Mouse (Mus musculus): ENCODE results near the gene Camkmt. TPM values are rescaled to one million over a fixed set of nuclear protein-coding genes. Genes with fewer than 3 reads are reported as not detected.

Gene Camkmt
- polyA plus RNA-seq, 2 experiments from 2014 or later, result 6.6 to 7.6 TPM

GRCm38 (mm10) chr17:85464466-85465411, 374.4 kb downstream of the Camkmt start:
- ATAC-seq, result no peak

DNA sequence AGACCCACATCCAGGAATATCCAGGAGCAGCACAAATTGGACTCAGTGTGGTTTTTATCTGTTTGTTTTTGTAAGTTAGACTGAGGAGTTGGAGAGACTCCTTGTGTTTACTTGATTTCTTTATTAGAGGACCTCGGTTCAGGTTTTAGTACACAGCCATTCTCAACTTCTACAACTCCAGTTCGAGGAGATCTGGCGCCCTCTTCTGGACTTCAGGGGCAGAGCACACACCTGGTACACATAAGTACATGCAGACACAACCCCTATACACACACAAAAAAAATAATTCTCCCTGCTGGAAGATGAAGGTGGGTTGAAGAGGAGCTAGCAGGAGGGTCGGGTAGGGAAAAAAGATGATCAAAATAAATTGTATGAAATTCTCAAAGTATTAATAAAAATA, 379.4 kb downstream of the Camkmt start:
- no peak for ATAC-seq

- ATAC-seq, result no peak
Observed at GRCm38 (mm10) chr17:85472687-85473202, 382.4 kb downstream of the Camkmt start.

GRCm38 (mm10) chr17:85473217-85473616, 382.9 kb downstream of the Camkmt start:
- ATAC-seq, result no peak

GRCm38 (mm10) chr17:85473881-85474280, 383.5 kb downstream of the Camkmt start:
- no peak for ATAC-seq

DNA sequence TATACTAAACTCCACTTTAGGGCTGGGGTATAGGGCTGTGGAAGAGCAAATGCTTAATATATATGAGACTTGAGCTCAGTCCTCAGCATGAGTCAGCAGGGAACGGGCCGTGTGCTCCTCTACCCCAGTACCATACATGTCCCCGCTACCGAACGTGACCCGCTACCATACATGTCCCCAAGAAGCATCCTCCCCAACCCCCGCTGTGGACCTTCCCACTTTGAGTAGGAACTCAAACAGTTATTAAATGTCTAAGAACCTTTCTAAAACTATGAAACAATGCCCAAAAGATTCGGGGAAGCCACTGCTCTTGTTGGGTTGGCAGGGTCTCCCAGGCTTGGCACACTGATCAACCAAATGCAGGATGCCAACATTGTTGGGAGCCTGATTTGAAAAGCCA, 390.9 kb downstream of the Camkmt start:
- no peak for ATAC-seq

- ATAC-seq, result no peak
Observed at GRCm38 (mm10) chr17:85483086-85483485, 392.7 kb downstream of the Camkmt start.

DNA sequence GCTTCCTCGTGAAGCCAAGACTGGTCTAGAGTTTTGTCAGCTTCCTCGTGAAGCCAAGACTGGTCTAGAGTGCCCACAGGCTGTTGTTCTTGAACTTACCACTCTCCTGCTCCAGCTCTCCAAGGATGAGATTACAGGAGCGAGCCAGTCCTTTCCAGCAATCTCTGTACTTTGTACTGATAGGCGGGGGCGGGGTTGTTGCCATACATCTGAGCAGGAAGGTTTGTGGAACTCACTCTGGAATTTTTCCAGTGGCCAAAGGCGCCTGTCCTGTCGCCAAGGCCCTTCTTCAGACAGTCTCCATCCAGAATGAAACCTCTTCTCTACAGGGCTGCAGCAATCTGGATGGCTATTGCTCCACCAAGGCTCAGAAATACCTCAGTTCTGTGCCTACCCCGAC, 393.7 kb downstream of the Camkmt start:
- no peak for ATAC-seq

DNA sequence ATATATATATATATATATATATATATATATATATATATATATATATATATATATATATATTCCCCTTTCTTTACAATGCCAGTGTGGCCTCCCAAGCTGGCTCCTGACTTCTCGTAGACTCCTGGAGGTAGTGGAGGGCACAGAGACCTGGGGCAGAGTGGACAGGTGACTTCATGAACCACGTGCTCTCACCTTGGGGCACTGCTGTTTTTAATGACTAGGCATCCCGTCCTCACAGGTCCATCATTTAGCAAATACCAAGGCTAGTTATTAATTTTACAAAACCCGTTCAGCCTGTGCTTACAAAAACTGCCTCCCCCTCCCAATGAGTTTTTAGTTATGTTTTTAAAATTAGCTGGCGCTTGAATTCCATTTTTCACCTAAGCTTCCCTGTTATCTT, 394.2 kb downstream of the Camkmt start:
- no peak for ATAC-seq

GRCm38 (mm10) chr17:85485065-85485945, 395.0 kb downstream of the Camkmt start:
- no peak for ATAC-seq

GRCm38 (mm10) chr17:85485946-85486533, 395.7 kb downstream of the Camkmt start:
- ATAC-seq, result no peak

- no peak for ATAC-seq
Observed at GRCm38 (mm10) chr17:85486585-85487480, 396.5 kb downstream of the Camkmt start.

- ATAC-seq, result no peak
Observed at GRCm38 (mm10) chr17:85487531-85487930, 397.2 kb downstream of the Camkmt start.

DNA sequence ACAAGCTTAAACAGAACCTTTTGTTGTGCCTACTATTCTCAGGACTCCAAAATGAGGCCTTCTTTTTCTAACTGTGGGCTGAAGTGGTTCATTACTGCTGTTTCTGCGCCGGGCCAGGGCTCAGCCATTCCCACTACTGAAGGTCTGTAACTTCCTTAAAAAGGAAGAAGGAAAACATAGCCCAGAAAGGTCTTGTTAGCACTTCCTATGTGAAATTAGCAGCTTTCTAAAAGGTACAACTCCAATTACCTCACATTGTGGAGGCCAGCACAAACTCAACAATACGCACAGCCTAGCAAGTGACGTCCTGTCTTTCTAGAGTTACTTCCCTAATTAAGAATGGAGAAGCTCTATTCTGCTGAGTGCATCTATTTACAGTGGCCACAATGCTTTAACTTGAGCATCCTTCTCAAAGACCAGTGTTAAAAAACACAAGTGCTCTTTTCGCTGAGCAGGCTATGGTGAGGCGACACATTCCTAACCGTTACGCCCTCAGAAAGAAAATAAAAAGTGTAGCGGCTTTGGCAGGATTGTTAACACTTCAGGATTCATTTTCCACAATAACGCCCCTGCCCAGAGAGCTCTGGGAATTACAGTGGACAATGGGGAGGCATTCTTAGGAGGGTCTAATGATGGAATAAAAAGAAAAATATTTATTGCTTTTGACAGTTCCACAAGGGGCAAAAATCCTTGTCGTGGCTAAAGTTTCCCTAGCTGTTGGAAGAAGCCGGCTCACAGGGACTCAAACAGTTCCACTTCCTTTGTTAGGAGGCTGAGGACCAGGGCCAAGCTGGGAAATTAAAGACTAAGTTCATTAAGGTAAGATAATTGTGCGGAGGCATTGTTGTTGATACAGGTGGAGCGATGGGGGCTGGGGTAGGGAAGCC, 398.5 kb downstream of the Camkmt start:
- no peak for ATAC-seq

- ATAC-seq, result no peak
Observed at GRCm38 (mm10) chr17:85489488-85489980, 399.2 kb downstream of the Camkmt start.

DNA sequence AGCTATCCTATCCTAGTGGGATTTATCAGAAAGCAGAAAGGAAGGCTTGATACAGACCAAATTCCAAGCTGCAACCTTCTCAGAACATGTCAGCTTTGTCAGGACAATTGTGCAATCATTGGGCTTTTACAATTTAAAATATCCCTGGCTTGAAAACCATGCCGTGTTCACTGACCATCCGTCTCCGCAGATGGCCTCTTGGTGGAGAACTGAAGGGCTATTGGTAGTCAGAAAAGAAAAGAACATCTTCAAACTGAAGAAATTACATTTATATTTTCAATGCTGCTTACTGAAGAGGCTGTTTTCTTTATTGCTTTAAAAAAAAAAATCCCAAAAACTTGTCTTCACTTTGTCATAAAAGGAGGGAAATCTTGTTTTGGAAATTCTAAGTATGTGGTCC, 401.1 kb downstream of the Camkmt start:
- no peak for ATAC-seq

GRCm38 (mm10) chr17:85493521-85493920, 403.2 kb downstream of the Camkmt start:
- ATAC-seq, result no peak

DNA sequence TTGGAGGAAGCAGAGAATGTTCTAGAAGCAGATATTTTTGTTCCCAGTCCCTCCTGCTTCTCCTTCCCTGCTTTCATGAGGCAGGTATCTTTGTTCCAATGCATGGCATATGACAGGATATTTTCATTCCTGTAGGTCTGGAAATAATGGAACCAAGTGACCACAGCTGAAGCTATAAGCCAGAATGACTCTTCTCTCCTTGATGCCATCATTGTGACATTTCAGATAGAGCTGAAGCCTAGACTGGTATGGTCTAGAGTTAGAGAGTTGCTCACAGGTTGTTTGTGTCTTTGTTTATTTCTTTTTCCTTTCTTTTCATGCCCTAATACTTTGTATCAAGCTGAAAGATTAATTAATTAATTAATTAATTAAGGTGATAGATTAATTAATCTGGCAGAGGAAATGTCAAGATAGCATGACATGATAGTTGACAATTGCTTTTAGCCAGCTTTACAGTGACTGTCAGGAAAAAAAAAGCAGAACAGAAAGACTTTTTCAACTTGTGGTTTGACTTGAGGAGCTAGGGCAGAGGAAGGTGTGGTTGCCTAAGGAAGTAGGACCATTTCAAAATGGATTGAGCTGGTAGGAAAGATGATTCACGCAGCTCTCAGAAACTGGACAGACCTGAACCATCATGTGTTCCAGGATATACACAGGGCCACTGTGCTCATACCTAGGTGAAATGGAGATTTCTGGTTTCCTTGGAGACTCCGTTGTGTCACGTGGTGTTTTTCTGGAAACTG, 404.8 kb downstream of the Camkmt start:
- ATAC-seq, result no peak

GRCm38 (mm10) chr17:85495871-85496270, 405.5 kb downstream of the Camkmt start:
- no peak for ATAC-seq

DNA sequence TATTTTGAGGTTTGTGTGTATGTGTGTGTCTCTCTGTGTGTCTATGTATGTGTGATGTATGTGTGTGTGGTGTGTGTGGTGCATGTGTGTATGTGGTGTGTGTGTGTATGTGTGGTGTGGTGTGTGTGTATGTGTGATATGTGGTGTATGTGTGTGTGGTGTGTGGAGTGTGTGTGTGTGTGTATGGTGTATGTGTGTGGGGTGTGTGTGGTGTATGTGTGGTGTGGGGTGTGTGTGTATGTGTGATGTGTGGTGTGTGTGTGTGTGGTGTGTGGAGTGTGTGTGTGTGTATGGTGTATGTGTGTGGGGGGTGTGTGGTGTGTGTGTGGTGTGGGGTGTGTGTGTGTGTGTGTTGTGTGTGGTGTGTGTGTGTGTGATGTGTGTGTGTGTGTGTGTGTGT, 414.5 kb downstream of the Camkmt start:
- no peak for ATAC-seq

Measured in activated CD4-positive, CD25-positive, alpha-beta regulatory T cell, adult 4 months (primary cell).